Mouse (Mus musculus) G1E (cell line): ENCODE data around the gene Clpb. TPM values are rescaled to one million over a fixed set of nuclear protein-coding genes. Genes with fewer than 3 reads are reported as not detected.
A peak's percentile ranks its signal among the peaks of the same experiment; 100 is the strongest.

Source experiments
- ATAC-seq: 2 replicates; pipeline ENCODE4 v1.8.0; 2016; ENCODE audit warnings: mild to moderate bottlenecking; ENCODE audit not compliant: insufficient number of reproducible peaks, poor library complexity, low FRiP score, severe bottlenecking; ENCODE audit errors: extremely low read depth
- DNase-seq: peaks from one replicate; pipeline ENCODE4 v3.0.0; 2012; ENCODE audit warnings: low spot score
- H3K27me3 ChIP-seq: 2 replicates; pipeline ENCODE4 v1.6.1; 2012; ENCODE audit warnings: mild to moderate bottlenecking, low read length, inconsistent platforms; ENCODE audit not compliant: insufficient read depth
- H3K36me3 ChIP-seq: replicated peaks from 2 replicates; pipeline ENCODE3; 2012; ENCODE audit warnings: mild to moderate bottlenecking, inconsistent platforms
- H3K4me1 ChIP-seq: 2 replicates; pipeline ENCODE4 v1.6.1; 2012; ENCODE audit warnings: low read depth, low read length, inconsistent platforms, mixed read lengths; ENCODE audit not compliant: insufficient read depth
- H3K4me3 ChIP-seq: 2 replicates; pipeline ENCODE4 v1.5.1; 2012; ENCODE audit warnings: low read depth, mild to moderate bottlenecking, inconsistent platforms, low read length, moderate library complexity, mixed read lengths
- H3K9me3 ChIP-seq: replicated peaks from 2 replicates; pipeline ENCODE4 v1.6.1; 2012; ENCODE audit warnings: inconsistent platforms
- CTCF ChIP-seq: IDR thresholded peaks from 2 replicates; pipeline ENCODE4 v1.5.1; 2012; ENCODE audit warnings: low read depth, low read length, inconsistent platforms, mixed read lengths
- GATA1 ChIP-seq: IDR thresholded peaks from 2 replicates; pipeline ENCODE4 v1.6.1; 2012; ENCODE audit warnings: borderline replicate concordance, low read length, inconsistent platforms, mixed read lengths
- GATA2 ChIP-seq: IDR thresholded peaks from 2 replicates; pipeline ENCODE4 v1.6.1; 2012; ENCODE audit warnings: low read depth, low read length, inconsistent platforms, borderline replicate concordance
- POLR2AphosphoS5 ChIP-seq: IDR thresholded peaks from 2 replicates; pipeline ENCODE4 v1.6.1; 2012; ENCODE audit warnings: low read depth, low read length, inconsistent platforms; ENCODE audit not compliant: insufficient replicate concordance
- TAL1 ChIP-seq: conservative IDR thresholded peaks from 2 replicates; pipeline ENCODE4 v1.6.1; 2012; ENCODE audit warnings: low read depth, low read length, inconsistent platforms, mixed read lengths
- polyA plus RNA-seq: library from polyadenylated mRNA; stranded (reverse); fragments of >175 nt; gene quantifications from 2 replicates; pipeline ENCODE4 v1.2.3, GENCODE M21; 2012
- total RNA-seq, 2 experiments: library from RNA; stranded (forward) in 1 of 2; stranded (reverse) in 1 of 2; fragments of 200-1000 nt in 1 of 2; fragments of >200 nt in 1 of 2; fragmentation: Nextera tagmentation in 1 of 2; gene quantifications; 2 replicates each; pipeline ENCODE4 v1.2.3; 2014 to 2017

Gene Clpb
- total and polyA plus RNA-seq, 3 experiments, result 17.5 to 23.1 (median 20.2) TPM

GRCm38 (mm10) chr7:101681565-101682071 is 18.2 kb downstream of the Clpb start:
- ATAC-seq (0 out of 2 replicates have a peak, but pooled peaks have one; percentile 40), DNase-seq (no peak)
- H3K9me3 ChIP-seq, result no peaks in the 10 kb centered on the region
- H3K27me3 ChIP-seq, result no peaks in the 10 kb centered on the region
- H3K4me1 ChIP-seq, result peaks cover 18% of the 10 kb centered on the region
- H3K36me3 ChIP-seq, result peaks cover 35% of the 10 kb centered on the region
- TF ChIP-seq POLR2AphosphoS5 (no peak), TAL1 (no peak), GATA2 (no peak), CTCF (no peak), GATA1 (no peak)
- H3K4me3 ChIP-seq, result no peak overlapping the region

- DNase-seq (no peak), ATAC-seq (no peak)
- Histone ChIP-seq H3K4me1 (peaks cover 22% of the 10 kb centered on the region), H3K9me3 (no peaks in the 10 kb centered on the region), H3K4me3 (no peak overlapping the region), H3K36me3 (peaks cover 40% of the 10 kb centered on the region), H3K27me3 (no peaks in the 10 kb centered on the region)
- no peak for TF ChIP-seq GATA2
- no peak for TF ChIP-seq CTCF
- TF ChIP-seq TAL1, result no peak
- no peak for TF ChIP-seq GATA1
- no peak for TF ChIP-seq POLR2AphosphoS5
Observed at GRCm38 (mm10) chr7:101682886-101683285, 19.5 kb downstream of the Clpb start.

GRCm38 (mm10) chr7:101683976-101684630 is 20.7 kb downstream of the Clpb start:
- Histone ChIP-seq H3K36me3 (peaks cover 43% of the 10 kb centered on the region), H3K27me3 (no peaks in the 10 kb centered on the region), H3K9me3 (no peaks in the 10 kb centered on the region), H3K4me3 (no peak overlapping the region), H3K4me1 (peaks cover 22% of the 10 kb centered on the region)
- no peak for DNase-seq
- no peak for ATAC-seq
- no peak for TF ChIP-seq POLR2AphosphoS5

GRCm38 (mm10) chr7:101684671-101685070 is 21.2 kb downstream of the Clpb start:
- ATAC-seq, result no peak
- no peak overlapping the region for H3K4me3 ChIP-seq
- no peak for DNase-seq
- H3K4me1 ChIP-seq, result peaks cover 20% of the 10 kb centered on the region
- TF ChIP-seq CTCF, result no peak
- TF ChIP-seq GATA1, result no peak
- TF ChIP-seq GATA2, result no peak
- no peak for TF ChIP-seq POLR2AphosphoS5
- no peak for TF ChIP-seq TAL1
- H3K36me3 ChIP-seq, result peaks cover 42% of the 10 kb centered on the region
- H3K9me3 ChIP-seq, result no peaks in the 10 kb centered on the region
- no peaks in the 10 kb centered on the region for H3K27me3 ChIP-seq

- DNase-seq (no peak), ATAC-seq (no peak)
- TF ChIP-seq POLR2AphosphoS5 (no peak), GATA1 (no peak), TAL1 (no peak), CTCF (no peak), GATA2 (no peak)
- Histone ChIP-seq H3K36me3 (peaks cover 45% of the 10 kb centered on the region), H3K4me3 (no peak overlapping the region), H3K9me3 (no peaks in the 10 kb centered on the region), H3K27me3 (no peaks in the 10 kb centered on the region), H3K4me1 (peaks cover 7% of the 10 kb centered on the region; the same call in 1 of the 2 replicates)
Observed at GRCm38 (mm10) chr7:101687144-101687543, 23.7 kb downstream of the Clpb start.

- Histone ChIP-seq H3K4me1 (peaks cover 8% of the 10 kb centered on the region; the same call in 1 of the 2 replicates), H3K27me3 (no peaks in the 10 kb centered on the region), H3K9me3 (no peaks in the 10 kb centered on the region), H3K36me3 (peaks cover 48% of the 10 kb centered on the region), H3K4me3 (no peak overlapping the region)
- TF ChIP-seq POLR2AphosphoS5, result no peak
- no peak for TF ChIP-seq TAL1
- no peak for TF ChIP-seq GATA2
- TF ChIP-seq CTCF, result no peak
- no peak for TF ChIP-seq GATA1
- DNase-seq, result no peak
- ATAC-seq, result no peak
Observed at GRCm38 (mm10) chr7:101690471-101690870, 27.0 kb downstream of the Clpb start.

- Histone ChIP-seq H3K9me3 (no peaks in the 10 kb centered on the region), H3K4me3 (no peak overlapping the region), H3K27me3 (no peaks in the 10 kb centered on the region), H3K4me1 (peaks cover 22% of the 10 kb centered on the region), H3K36me3 (peaks cover 52% of the 10 kb centered on the region)
- ATAC-seq, result no peak
- DNase-seq, result no peak
- TF ChIP-seq CTCF (no peak), GATA1 (no peak)
Observed at GRCm38 (mm10) chr7:101691863-101692262, 28.4 kb downstream of the Clpb start.
